Mouse (Mus musculus): ENCODE data around the gene Eci2. TPM values are rescaled to one million over a fixed set of nuclear protein-coding genes. Genes with fewer than 3 reads are reported as not detected.
"Not testable (repeated sequence)": the region's sequence is repeated elsewhere in the genome, so short reads cannot be mapped to it uniquely, and the experiment has no call there.

The Eci2 gene
- polyA plus RNA-seq, 1 experiment = not detected

- H3K27ac ChIP-seq (ENCODE audit: insufficient read depth, low read depth, low read length) = no peak overlapping the region
- no peak overlapping the region for H3K4me3 ChIP-seq (ENCODE audit: insufficient read depth, low read depth, low read length)
- TF ChIP-seq POLR2A (IDR thresholded peaks at IDR 0.05; ENCODE audit: insufficient read depth, low read depth, low read length) (no peak), CTCF (IDR thresholded peaks at IDR 0.05; ENCODE audit: insufficient read depth, low read depth, low read length) (no peak)
- H3K4me1 ChIP-seq (ENCODE audit: control insufficient read depth, insufficient read depth, low read length) = peaks cover 2% of the 10 kb centered on the region; the same call in 1 of the 2 replicates
- WGBS = 64% methylated on average over 2 of the region's 2 CpGs
Observed at GRCm38 (mm10) chr13:34995925-34996324, 31.0 kb downstream of the Eci2 start.

GRCm38 (mm10) chr13:34993983-34994811, 32.7 kb downstream of the Eci2 start:
- peaks cover 2% of the 10 kb centered on the region; the same call in 1 of the 2 replicates for H3K4me1 ChIP-seq (ENCODE audit: control insufficient read depth, insufficient read depth, low read length)
- WGBS = under 1% methylated on average over 33 of the region's 33 CpGs
- peak overlapping the region; percentile 75 for H3K27ac ChIP-seq (ENCODE audit: insufficient read depth, low read depth, low read length)
- H3K4me3 ChIP-seq (ENCODE audit: insufficient read depth, low read depth, low read length) = peak overlapping the region; percentile 74
- no peak for TF ChIP-seq POLR2A (IDR thresholded peaks at IDR 0.05; ENCODE audit: insufficient read depth, low read depth, low read length)
- TF ChIP-seq CTCF (IDR thresholded peaks at IDR 0.05; ENCODE audit: insufficient read depth, low read depth, low read length) = no peak

- 1% methylated on average over 22 of the region's 22 CpGs for WGBS
- Histone ChIP-seq H3K4me1 (ENCODE audit: control insufficient read depth, insufficient read depth, low read length) (peaks cover 2% of the 10 kb centered on the region; the same call in 1 of the 2 replicates), H3K4me3 (ENCODE audit: insufficient read depth, low read depth, low read length) (peak overlapping the region; percentile 74), H3K27ac (ENCODE audit: insufficient read depth, low read depth, low read length) (peak overlapping the region; percentile 75)
- TF ChIP-seq POLR2A (IDR thresholded peaks at IDR 0.05; ENCODE audit: insufficient read depth, low read depth, low read length) = no peak
- TF ChIP-seq CTCF (IDR thresholded peaks at IDR 0.05; ENCODE audit: insufficient read depth, low read depth, low read length) = no peak
Observed at GRCm38 (mm10) chr13:34993595-34993982, 33.3 kb downstream of the Eci2 start.

GRCm38 (mm10) chr13:34993085-34993484, 33.8 kb downstream of the Eci2 start:
- H3K4me3 ChIP-seq (ENCODE audit: insufficient read depth, low read depth, low read length) = peak overlapping the region; percentile 74; the same call in 1 of the 2 replicates
- peaks cover 2% of the 10 kb centered on the region; the same call in 1 of the 2 replicates for H3K4me1 ChIP-seq (ENCODE audit: control insufficient read depth, insufficient read depth, low read length)
- no peak for TF ChIP-seq POLR2A (IDR thresholded peaks at IDR 0.05; ENCODE audit: insufficient read depth, low read depth, low read length)
- TF ChIP-seq CTCF (IDR thresholded peaks at IDR 0.05; ENCODE audit: insufficient read depth, low read depth, low read length) = no peak
- 60% methylated on average over 4 of the region's 4 CpGs for WGBS
- H3K27ac ChIP-seq (ENCODE audit: insufficient read depth, low read depth, low read length) = no peak overlapping the region

- H3K4me3 ChIP-seq (ENCODE audit: insufficient read depth, low read depth, low read length) = no peak overlapping the region
- TF ChIP-seq POLR2A (IDR thresholded peaks at IDR 0.05; ENCODE audit: insufficient read depth, low read depth, low read length) (no peak), CTCF (IDR thresholded peaks at IDR 0.05; ENCODE audit: insufficient read depth, low read depth, low read length) (no peak)
- 75% methylated on average over 4 of the region's 4 CpGs for WGBS
- H3K27ac ChIP-seq (ENCODE audit: insufficient read depth, low read depth, low read length) = no peak overlapping the region
- peaks cover 2% of the 10 kb centered on the region; the same call in 1 of the 2 replicates for H3K4me1 ChIP-seq (ENCODE audit: control insufficient read depth, insufficient read depth, low read length)
Observed at GRCm38 (mm10) chr13:34991581-34992273, 35.2 kb downstream of the Eci2 start.

GRCm38 (mm10) chr13:34983479-34983878, 43.4 kb downstream of the Eci2 start:
- H3K27ac ChIP-seq (ENCODE audit: insufficient read depth, low read depth, low read length); H3K4me1 ChIP-seq (ENCODE audit: control insufficient read depth, insufficient read depth, low read length); H3K4me3 ChIP-seq (ENCODE audit: insufficient read depth, low read depth, low read length): not testable (repeated sequence)
- WGBS = 98% methylated on average over 1 of the region's 1 CpGs

- WGBS = 78% methylated on average over 5 of the region's 5 CpGs
- H3K27ac ChIP-seq (ENCODE audit: insufficient read depth, low read depth, low read length); H3K4me1 ChIP-seq (ENCODE audit: control insufficient read depth, insufficient read depth, low read length); H3K4me3 ChIP-seq (ENCODE audit: insufficient read depth, low read depth, low read length): not testable (repeated sequence)
Observed at GRCm38 (mm10) chr13:34978635-34979034, 48.3 kb downstream of the Eci2 start.

GRCm38 (mm10) chr13:34977410-34977809, 49.5 kb downstream of the Eci2 start:
- no peak overlapping the region for H3K27ac ChIP-seq (ENCODE audit: insufficient read depth, low read depth, low read length)
- TF ChIP-seq CTCF (IDR thresholded peaks at IDR 0.05; ENCODE audit: insufficient read depth, low read depth, low read length) = no peak
- TF ChIP-seq POLR2A (IDR thresholded peaks at IDR 0.05; ENCODE audit: insufficient read depth, low read depth, low read length) = no peak
- 96% methylated on average over 3 of the region's 3 CpGs for WGBS
- no peak overlapping the region for H3K4me3 ChIP-seq (ENCODE audit: insufficient read depth, low read depth, low read length)
- H3K4me1 ChIP-seq (ENCODE audit: control insufficient read depth, insufficient read depth, low read length) = no peaks in the 10 kb centered on the region

- 76% methylated on average over 4 of the region's 4 CpGs for WGBS
- Histone ChIP-seq H3K4me1 (ENCODE audit: control insufficient read depth, insufficient read depth, low read length) (no peaks in the 10 kb centered on the region), H3K27ac (ENCODE audit: insufficient read depth, low read depth, low read length) (no peak overlapping the region), H3K4me3 (ENCODE audit: insufficient read depth, low read depth, low read length) (no peak overlapping the region)
- TF ChIP-seq POLR2A (IDR thresholded peaks at IDR 0.05; ENCODE audit: insufficient read depth, low read depth, low read length) = no peak
- no peak for TF ChIP-seq CTCF (IDR thresholded peaks at IDR 0.05; ENCODE audit: insufficient read depth, low read depth, low read length)
Observed at GRCm38 (mm10) chr13:34976116-34976515, 50.8 kb downstream of the Eci2 start.

Data from olfactory bulb, adult 2 months (tissue).